Mouse (Mus musculus) macrophage (primary cell): ENCODE data around the gene Hdhd5. TPM values are rescaled to one million over a fixed set of nuclear protein-coding genes. Genes with fewer than 3 reads are reported as not detected.

Source experiments
- H3K27ac ChIP-seq: fragments of 350-480 bp; formaldehyde crosslinking; 2 replicates; pipeline ENCODE4 v1.9.0; 2021
- H3K36me3 ChIP-seq: fragments of 350-480 bp; formaldehyde crosslinking; 2 replicates; pipeline ENCODE4 v1.9.0; 2021; ENCODE audit errors: inconsistent target
- H3K4me3 ChIP-seq: fragments of 350-480 bp; formaldehyde crosslinking; 2 replicates; pipeline ENCODE4 v1.9.0; 2021; ENCODE audit errors: inconsistent target
- H3K79me2 ChIP-seq: fragments of 350-480 bp; formaldehyde crosslinking; 2 replicates; pipeline ENCODE4 v1.9.0; 2021; ENCODE audit errors: inconsistent target
- WGBS: methylation state at CpG from one replicate; pipeline ENCODE4 v1.1.7; 2026; ENCODE audit warnings: inconsistent platforms; ENCODE audit not compliant: missing documents; 5-methylcytosine and 5-hydroxymethylcytosine counted together
- polyA plus RNA-seq: library from polyadenylated mRNA; stranded (reverse); fragments of 250-400 nt; gene quantifications from 3 replicates; pipeline ENCODE4 v1.2.4, GENCODE M21; 2018; ENCODE audit warnings: inconsistent platforms

Gene Hdhd5
- polyA plus RNA-seq, 1 experiment from 2014 or later: 4.1 TPM

GRCm38 (mm10) chr6:120465393-120465792 is 65.7 kb downstream of the Hdhd5 start:
- 44% methylated on average over 4 of the region's 4 CpGs for WGBS
- peaks cover 55% of the 10 kb centered on the region for H3K79me2 ChIP-seq
- no peak overlapping the region for H3K27ac ChIP-seq
- no peak overlapping the region for H3K4me3 ChIP-seq
- H3K36me3 ChIP-seq: no peaks in the 10 kb centered on the region

- Histone ChIP-seq H3K4me3 (peak overlapping the region; percentile 57), H3K27ac (0 out of 2 replicates have a peak overlapping the region, but pooled peaks have one; percentile 22), H3K36me3 (no peaks in the 10 kb centered on the region), H3K79me2 (peaks cover 50% of the 10 kb centered on the region)
- 21% methylated on average over 9 of the region's 9 CpGs for WGBS
These were observed 66.6 kb downstream of the Hdhd5 start for GRCm38 (mm10) chr6:120464406-120464939.

DNA sequence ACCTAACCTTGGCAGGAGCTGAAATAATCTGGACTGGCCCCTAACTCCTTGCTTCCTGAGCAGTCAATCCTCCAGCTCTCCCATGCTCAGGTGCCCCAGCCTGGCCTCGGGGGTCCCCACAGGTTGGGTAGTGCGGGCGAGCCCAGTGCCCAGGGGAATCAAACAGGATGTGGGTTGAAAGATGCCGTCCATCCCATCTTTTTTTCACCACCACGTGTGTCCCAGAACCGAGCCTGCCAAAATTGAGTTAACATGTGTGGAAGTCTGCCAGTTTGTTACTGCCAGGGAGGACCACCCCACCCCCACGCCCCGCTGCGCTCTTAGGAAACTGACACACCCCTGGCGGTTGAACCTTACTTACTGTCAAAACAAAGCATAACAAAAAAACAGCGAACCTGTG is 67.2 kb downstream of the Hdhd5 start:
- no peaks in the 10 kb centered on the region for H3K36me3 ChIP-seq
- peaks cover 44% of the 10 kb centered on the region for H3K79me2 ChIP-seq
- 0% methylated on average over 8 of the region's 11 CpGs for WGBS
- peak overlapping the region; percentile 22; the same call in 1 of the 2 replicates for H3K27ac ChIP-seq
- peak overlapping the region; percentile 57 for H3K4me3 ChIP-seq

- no peaks in the 10 kb centered on the region for H3K36me3 ChIP-seq
- WGBS: under 1% methylated on average over 63 of the region's 90 CpGs
- peak within 1 kb of the TSS; percentile 57 for H3K4me3 ChIP-seq
- peaks cover 38% of the 10 kb centered on the region for H3K79me2 ChIP-seq
- peak within 1 kb of the TSS; percentile 22; the same call in 1 of the 2 replicates for H3K27ac ChIP-seq
These were observed 67.8 kb downstream of the Hdhd5 start, which contains the start of gene Il17ra for GRCm38 (mm10) chr6:120463086-120463871. Gene Il17ra, plus strand, starts transcription at chr6:120463247.

DNA sequence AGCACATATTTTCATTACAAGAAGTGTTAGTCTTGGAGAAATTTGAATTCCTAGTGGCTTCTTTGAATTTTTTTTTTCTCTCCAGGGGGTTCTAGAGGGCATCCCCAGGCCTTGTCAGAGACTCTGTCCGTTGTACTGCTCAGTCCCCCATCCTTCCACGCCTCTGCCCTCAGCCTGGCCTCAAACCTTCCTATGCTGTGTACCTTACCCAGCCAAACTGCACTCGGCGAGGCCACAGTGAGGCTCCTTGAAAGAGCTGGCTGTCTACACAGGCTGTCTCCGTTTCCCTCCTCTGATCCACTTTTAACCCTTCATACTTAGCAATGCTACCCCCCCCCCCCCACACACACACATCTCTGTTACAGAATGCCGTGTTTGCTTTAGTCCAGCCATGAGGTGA is 68.9 kb downstream of the Hdhd5 start:
- peaks cover 28% of the 10 kb centered on the region for H3K79me2 ChIP-seq
- 85% methylated on average over 6 of the region's 6 CpGs for WGBS
- no peak overlapping the region for H3K27ac ChIP-seq
- H3K36me3 ChIP-seq: no peaks in the 10 kb centered on the region
- no peak overlapping the region for H3K4me3 ChIP-seq

- H3K4me3 ChIP-seq: no peak overlapping the region
- WGBS: 82% methylated on average over 15 of the region's 15 CpGs
- no peaks in the 10 kb centered on the region for H3K36me3 ChIP-seq
- peaks cover 26% of the 10 kb centered on the region for H3K79me2 ChIP-seq
- H3K27ac ChIP-seq: no peak overlapping the region
These were observed 69.9 kb downstream of the Hdhd5 start for GRCm38 (mm10) chr6:120461217-120461616.

Other genes with a start within 250 kb of the Hdhd5 start
- gene D330020A13Rik, start 237.0 kb downstream of the Hdhd5 start, polyA plus RNA-seq: not detected in 3 replicates
- gene B4galnt3, start 236.8 kb downstream of the Hdhd5 start, polyA plus RNA-seq: not detected in 3 replicates
- 19.9 to 27.4 TPM (median 21.8 TPM) in 3 replicates for gene Kdm5a, start 167.2 kb downstream of the Hdhd5 start, polyA plus RNA-seq
- 6.0 to 6.9 TPM (median 6.8 TPM) in 3 replicates for gene Ccdc77, start 166.9 kb downstream of the Hdhd5 start, polyA plus RNA-seq
- gene Il17ra, start 68.1 kb downstream of the Hdhd5 start, polyA plus RNA-seq: 11.0 to 16.8 TPM (median 11.8 TPM) in 3 replicates
- gene Tmem121b, start 37.5 kb downstream of the Hdhd5 start, polyA plus RNA-seq: not detected in 3 replicates
- gene Cecr2, start 135.1 kb upstream of the Hdhd5 start, polyA plus RNA-seq: not detected in 3 replicates
- gene Slc25a18, start 242.3 kb upstream of the Hdhd5 start, polyA plus RNA-seq: 0.07 to 0.12 TPM in 2 of 3 replicates, not detected in the other